Mouse (Mus musculus): ENCODE measurements at regions not wholly inside any gene's neighbourhood (a gene's known extent, or its start where the extent isn't known, plus 50 kb on each side); places are given as distances from the start of the nearest gene placed in this dataset.

- no peak overlapping the region for H3K4me3 ChIP-seq (ENCODE audit: low read depth, low read length)
- H3K4me2 ChIP-seq (ENCODE audit: low read length) = no peak overlapping the region
- H3K9me3 ChIP-seq (replicated peaks; ENCODE audit: control insufficient read depth, low read length) = no peaks in the 10 kb centered on the region
- H3K4me1 ChIP-seq (ENCODE audit: control insufficient read depth, insufficient read depth, low read length) = no peaks in the 10 kb centered on the region
- H3K36me3 ChIP-seq (ENCODE audit: control insufficient read depth, insufficient read depth, low read length) = no peaks in the 10 kb centered on the region
- no peak overlapping the region for H3K9ac ChIP-seq (ENCODE audit: low read length)
- no peak for DNase-seq (ENCODE audit: low spot score)
- WGBS = 83% methylated on average over 4 of the region's 4 CpGs
- no peaks in the 10 kb centered on the region for H3K27me3 ChIP-seq (replicated peaks; ENCODE audit: control insufficient read depth, insufficient read depth, low read length)
- no peak for ATAC-seq
- no peak overlapping the region for H3K27ac ChIP-seq (ENCODE audit: low read depth, low read length)
Observed at GRCm38 (mm10) chr4:18169855-18170508, 1435.3 kb upstream of the Gm12353 start.

GRCm38 (mm10) chr4:18170862-18171261 lies 1434.4 kb upstream of the Gm12353 start:
- Histone ChIP-seq H3K4me3 (ENCODE audit: low read depth, low read length) (no peak overlapping the region), H3K27me3 (replicated peaks; ENCODE audit: control insufficient read depth, insufficient read depth, low read length) (no peaks in the 10 kb centered on the region), H3K36me3 (ENCODE audit: control insufficient read depth, insufficient read depth, low read length) (no peaks in the 10 kb centered on the region), H3K9ac (ENCODE audit: low read length) (no peak overlapping the region), H3K4me1 (ENCODE audit: control insufficient read depth, insufficient read depth, low read length) (no peaks in the 10 kb centered on the region), H3K27ac (ENCODE audit: low read depth, low read length) (no peak overlapping the region), H3K4me2 (ENCODE audit: low read length) (no peak overlapping the region), H3K9me3 (replicated peaks; ENCODE audit: control insufficient read depth, low read length) (no peaks in the 10 kb centered on the region)
- ATAC-seq (no peak), DNase-seq (ENCODE audit: low spot score) (no peak)
- 89% methylated on average over 2 of the region's 2 CpGs for WGBS

- Histone ChIP-seq H3K4me2 (ENCODE audit: low read length) (no peak overlapping the region), H3K9me3 (replicated peaks; ENCODE audit: control insufficient read depth, low read length) (no peaks in the 10 kb centered on the region), H3K4me1 (ENCODE audit: control insufficient read depth, insufficient read depth, low read length) (no peaks in the 10 kb centered on the region), H3K36me3 (ENCODE audit: control insufficient read depth, insufficient read depth, low read length) (no peaks in the 10 kb centered on the region), H3K9ac (ENCODE audit: low read length) (no peak overlapping the region), H3K4me3 (ENCODE audit: low read depth, low read length) (no peak overlapping the region), H3K27ac (ENCODE audit: low read depth, low read length) (no peak overlapping the region), H3K27me3 (replicated peaks; ENCODE audit: control insufficient read depth, insufficient read depth, low read length) (no peaks in the 10 kb centered on the region)
- DNase-seq (ENCODE audit: low spot score) (peak; percentile 30), ATAC-seq (peak; percentile 37; the same call in 1 of the 2 replicates)
- WGBS = 69% methylated on average over 7 of the region's 7 CpGs
Observed at GRCm38 (mm10) chr4:18180870-18181447, 1424.3 kb upstream of the Gm12353 start.
